Mouse (Mus musculus) skeletal muscle tissue, adult 2 months (tissue): Measurements from ENCODE around the gene Scn10a.

Experiments
- DNase-seq: peaks from one replicate; pipeline ENCODE4 v3.0.0-alpha.2; 2012; ENCODE audit warnings: low read depth, low spot score

Scn10a gene

DNA sequence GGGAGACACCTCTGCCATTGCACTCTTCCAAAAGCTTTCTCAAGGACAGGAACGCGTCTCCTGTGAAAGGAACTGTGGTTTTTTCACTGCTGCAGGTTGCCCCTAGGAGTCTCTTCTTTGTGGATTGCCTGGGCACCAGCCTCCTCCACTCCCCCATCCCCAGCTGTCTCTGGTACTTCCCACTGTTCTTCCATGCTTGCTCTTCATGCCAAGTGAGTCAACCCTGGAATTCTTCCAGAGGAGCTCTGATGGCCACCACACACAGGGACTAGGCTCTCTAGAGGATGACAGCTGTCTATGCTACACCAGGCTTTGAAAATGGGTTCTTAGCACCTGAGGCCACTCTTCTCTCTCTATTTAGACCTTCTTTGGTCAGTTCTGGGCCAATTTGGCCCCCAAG is 142.1 kb downstream of the Scn10a start:
- no peak for DNase-seq

DNA sequence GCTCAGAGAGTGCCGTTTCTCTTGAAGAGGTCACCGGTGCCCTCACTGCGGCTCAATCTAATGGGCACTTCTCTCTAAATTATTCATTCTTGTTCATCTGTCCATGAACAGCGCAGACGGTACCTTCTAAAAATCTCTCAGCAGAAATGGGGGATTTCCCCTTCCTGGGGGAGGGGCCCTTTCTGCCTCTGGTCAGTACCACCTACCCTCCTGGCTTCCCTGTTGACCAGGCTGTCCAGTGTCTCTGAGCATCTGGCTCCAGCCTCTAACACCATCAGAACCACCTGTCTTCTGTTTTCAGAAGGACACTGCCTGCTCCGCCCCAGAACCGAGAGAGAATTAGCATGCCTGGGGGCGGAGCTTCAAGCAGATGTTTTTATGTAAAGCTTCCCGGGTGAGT is 143.4 kb downstream of the Scn10a start:
- DNase-seq = no peak

DNA sequence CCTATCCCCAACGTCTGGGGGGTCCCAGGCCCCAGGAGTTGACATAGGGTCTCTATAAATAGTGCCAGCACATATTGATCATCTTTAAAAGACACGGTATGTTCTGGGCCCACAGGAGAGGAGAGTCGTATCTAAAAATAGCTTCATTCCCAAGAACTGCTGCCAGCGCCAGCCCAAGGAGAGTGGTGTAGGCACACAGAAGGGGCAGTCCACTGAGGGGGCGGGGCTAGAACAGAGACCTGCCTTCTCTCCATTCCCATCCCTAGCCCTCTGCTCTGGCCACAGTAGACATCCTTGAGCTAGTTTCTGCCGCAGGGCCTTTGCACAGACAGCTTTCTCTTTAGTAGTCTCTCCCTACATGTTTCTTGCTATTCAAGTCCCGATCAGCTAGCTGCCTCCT is 144.8 kb downstream of the Scn10a start:
- no peak for DNase-seq

DNA sequence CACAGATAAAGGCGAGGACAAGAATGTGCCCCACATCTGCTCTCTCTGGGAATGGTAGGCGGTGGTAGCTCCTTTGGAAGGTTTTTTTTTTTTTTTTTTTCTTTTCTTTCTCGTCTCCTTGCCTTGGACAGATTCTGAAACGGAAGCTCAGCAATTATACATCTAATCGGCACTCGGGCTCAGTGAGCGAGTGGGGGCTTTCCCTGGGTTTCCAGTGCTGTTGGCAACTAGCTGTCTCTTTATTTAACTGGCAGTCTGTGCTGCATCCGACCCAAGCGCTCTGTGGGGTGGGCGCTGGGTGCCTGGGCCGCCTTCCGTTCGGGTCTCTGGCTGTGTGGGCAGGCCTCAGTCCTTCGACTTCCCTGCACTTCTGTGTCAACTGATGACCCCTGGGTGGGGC is 146.1 kb downstream of the Scn10a start:
- no peak for DNase-seq

DNA sequence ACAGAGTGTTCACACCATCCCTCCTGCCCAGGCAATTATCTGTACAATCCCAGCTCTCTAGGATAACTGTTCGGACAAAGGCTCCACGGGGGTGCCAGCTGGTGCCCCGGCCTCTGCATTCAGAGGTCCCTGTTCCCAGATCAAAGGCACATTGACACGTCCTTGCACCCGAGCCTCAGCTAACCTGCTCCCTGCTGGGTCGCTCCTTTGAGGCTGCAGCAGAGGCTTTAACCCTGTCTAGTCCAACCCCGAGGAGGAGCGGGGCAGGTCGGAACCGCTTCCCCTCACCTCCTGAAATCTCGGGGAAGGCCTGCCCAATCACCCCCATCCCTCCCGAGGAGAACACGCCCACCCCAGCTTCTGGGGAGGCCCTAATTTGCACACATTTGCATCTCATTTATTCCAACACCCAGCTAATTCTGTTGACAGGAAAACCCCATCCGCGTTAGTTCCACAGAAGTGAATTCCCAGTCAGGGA is 147.7 kb downstream of the Scn10a start:
- no peak for DNase-seq

DNA sequence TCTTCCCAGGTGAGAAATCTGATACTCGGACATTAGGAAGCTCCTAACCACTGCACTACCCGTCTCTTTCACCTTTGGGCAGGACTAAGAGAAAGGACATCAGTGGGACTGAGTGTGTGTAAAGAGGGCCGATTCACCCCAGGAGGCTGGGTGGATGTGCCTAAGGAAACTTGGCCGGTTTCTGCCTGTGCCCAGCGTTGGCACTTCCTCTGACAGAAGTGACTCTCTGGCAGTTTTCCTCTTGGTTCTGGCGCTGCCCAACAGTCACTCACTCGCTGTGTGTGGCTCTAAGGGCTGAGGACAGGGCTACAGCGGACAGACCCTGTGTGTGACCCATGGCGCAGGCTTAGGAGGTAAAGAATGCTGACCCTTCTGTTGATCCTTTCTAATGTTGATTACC is 148.5 kb downstream of the Scn10a start:
- DNase-seq = no peak

DNA sequence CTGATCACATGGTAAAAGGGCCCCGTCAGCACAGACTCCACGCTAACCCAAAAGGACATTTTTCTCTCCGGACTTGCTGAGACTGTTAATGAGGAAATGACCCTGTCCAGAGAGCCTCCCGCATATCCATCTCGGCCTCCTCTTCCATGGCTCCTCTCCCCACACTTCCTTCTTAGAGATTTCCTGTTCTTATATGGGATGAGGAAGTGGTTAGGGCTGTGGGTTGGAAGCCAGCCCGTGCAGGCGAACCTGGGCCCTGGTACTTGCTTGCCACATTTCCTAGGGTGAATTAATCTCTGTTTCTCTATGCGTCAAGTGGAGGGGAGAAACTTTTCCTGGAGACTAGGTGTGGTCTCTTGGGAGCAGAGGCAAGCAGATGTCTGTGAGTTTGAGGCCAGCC is 150.4 kb downstream of the Scn10a start:
- DNase-seq = no peak

DNA sequence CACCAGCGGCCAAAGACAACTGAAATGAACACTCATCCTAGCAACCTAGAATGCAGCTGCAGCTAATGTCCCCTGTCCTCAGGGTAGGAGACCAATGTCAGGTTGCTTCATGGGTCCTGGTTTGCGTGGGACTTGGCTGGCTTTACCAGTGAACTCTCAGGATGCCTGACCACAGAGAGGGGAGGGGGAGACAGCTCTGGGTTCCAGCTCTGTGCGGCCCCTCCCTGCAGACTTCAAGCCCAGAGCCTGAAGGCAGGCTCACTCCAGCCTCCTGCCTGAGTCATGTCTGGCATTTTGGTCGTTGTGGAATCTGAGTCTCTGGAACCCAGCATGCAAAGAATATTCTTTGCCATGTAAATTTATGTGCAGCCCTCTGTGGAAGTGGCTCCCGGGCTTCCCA is 151.3 kb downstream of the Scn10a start:
- DNase-seq = no peak

DNA sequence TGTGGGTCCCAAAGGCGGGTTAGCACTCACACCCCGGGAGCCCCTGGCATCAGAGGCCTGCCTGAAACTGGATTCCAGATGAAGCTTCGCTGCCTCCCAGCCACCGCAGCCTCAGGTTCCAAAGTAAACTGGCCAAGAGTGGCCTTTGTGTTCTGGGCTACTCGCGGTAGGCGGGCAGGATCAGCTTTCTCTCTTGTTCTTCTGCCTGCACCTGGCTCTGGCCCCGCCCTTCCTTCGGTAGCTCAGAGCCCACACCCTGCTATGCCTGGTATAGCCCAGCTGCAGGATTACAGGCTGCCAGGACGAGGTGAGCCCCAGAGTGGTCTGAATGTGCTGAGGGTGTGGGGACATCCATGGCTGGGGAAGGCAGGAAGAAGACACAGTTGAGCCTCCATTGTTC is 152.9 kb downstream of the Scn10a start:
- no peak for DNase-seq

DNA sequence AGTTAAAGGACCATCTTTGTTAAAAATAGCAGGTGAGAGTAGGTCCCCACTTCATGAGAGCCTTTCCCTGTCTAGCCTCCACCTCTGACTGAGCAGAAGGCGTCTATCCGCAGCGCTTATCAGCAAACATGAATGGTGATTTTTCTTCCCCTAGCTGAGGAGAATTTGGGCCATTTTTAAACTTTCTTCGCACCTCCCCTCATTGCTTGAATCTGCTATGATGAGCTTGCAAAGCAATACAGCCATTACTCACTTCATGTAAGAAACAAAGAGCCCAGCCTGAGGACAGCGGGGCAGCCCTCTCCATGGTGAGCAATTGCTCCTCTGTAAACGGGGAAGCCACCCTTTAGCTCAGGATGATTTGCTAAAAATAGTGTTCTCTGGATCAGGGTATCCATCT is 154.3 kb downstream of the Scn10a start:
- DNase-seq = no peak

DNA sequence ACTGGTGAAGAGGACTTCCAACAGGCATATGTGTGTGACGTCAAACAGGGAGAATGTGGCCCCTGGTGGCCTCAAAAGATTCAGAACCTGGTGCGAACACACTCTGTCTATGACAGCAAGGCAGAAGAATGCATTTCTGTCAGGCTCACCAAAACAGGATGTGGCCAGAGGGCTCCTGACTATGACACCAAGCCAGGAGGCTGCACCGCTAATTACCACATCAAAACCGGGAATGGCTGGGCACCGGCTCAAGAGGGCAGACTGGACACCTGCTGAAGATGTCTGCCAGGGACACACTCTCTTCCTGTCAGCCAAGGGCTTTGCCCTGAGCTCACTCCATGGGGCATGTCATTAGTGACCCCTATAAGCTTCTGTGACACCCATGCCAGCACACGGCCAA is 155.5 kb downstream of the Scn10a start:
- DNase-seq = peak; percentile 38

DNA sequence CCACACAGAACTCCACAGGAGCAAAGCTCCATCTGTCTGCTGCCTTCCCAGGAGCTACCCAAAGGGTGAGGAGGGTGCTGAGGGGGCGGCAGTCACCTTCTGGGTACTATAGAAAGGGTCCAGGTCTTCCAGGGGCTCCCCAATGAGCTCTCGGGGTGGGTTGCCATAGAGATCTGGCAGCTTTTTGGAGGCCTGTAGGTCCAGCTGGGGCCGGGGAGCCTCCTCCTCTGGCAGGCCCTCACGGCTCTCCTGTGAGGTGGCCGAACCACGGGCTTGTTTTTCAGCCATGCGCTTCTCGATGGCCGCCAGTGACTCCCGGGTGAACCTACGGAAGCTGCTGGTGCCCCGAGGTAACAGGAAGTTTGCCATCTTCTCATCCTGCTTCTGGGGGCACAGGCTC is 156.9 kb downstream of the Scn10a start:
- DNase-seq = no peak

DNA sequence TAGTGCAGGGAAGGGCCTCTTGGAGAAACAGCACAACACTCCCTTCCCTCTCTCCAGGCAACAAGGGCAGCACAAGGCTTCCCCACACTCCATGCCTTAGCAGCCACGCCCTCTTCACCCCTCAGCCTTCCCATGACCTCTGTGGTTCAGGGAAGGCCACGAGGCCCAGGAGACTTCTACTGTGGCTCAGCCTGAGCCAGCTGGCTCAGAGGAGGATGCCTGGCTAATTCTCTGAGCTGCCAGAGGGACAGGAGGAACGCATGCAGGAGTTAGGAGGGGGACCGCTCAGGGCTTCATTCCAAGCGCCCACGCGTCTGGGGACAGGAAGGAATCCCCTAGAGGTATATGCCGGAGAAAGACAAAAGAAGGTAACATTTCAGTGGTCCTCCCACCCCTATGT is 157.4 kb downstream of the Scn10a start:
- peak; percentile 28 for DNase-seq

DNA sequence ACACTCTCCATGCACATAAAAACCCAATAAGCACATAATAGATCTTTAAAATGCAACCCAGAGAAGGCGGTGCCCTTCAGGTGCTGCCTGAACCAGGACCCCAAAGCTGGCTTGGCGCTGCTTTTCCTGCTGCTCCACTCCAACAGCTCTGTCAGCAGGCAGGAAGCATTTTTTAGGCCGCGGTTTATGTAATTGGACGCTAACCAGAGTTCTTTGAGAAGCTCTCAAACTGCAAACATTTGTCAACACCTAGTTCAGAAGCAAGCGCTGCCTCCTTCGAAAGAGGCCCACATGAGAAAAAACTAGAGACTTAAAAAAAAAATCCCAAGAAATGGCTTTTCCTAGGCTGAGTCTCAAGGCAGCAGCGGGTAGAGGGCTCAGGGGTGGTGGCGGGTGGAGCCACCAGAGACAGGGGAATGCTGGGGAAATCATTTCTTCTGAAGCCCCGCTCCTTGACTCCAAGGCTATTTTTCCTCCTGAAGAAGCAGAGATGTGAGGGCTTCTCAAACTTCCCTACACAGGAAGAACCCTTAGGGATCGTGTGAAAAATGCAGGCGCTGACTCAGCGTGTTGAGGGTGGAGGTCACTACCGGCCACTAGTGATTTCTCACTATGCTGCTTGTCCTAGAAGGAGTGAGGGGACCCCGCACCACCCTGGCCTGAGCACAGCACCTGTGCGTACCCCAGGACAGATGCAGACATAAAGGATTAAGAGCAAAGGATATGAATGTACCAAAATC is 159.4 kb downstream of the Scn10a start:
- DNase-seq = no peak
